Mouse (Mus musculus) liver, adult 2 months (tissue): Measurements from ENCODE around the gene Dhh.

Experiments used
- CTCF ChIP-seq: fragments of 200-500 bp; IDR thresholded peaks from 2 replicates; pipeline ENCODE4 v1.5.1; 2011; ENCODE audit warnings: low read depth, low read length, control low read depth
- POLR2A ChIP-seq: fragments of 200-500 bp; IDR thresholded peaks from 2 replicates; pipeline ENCODE4 v1.6.1; 2011; ENCODE audit warnings: low read length, control low read depth; ENCODE audit not compliant: insufficient read depth; ENCODE audit errors: extremely low read depth

DNA sequence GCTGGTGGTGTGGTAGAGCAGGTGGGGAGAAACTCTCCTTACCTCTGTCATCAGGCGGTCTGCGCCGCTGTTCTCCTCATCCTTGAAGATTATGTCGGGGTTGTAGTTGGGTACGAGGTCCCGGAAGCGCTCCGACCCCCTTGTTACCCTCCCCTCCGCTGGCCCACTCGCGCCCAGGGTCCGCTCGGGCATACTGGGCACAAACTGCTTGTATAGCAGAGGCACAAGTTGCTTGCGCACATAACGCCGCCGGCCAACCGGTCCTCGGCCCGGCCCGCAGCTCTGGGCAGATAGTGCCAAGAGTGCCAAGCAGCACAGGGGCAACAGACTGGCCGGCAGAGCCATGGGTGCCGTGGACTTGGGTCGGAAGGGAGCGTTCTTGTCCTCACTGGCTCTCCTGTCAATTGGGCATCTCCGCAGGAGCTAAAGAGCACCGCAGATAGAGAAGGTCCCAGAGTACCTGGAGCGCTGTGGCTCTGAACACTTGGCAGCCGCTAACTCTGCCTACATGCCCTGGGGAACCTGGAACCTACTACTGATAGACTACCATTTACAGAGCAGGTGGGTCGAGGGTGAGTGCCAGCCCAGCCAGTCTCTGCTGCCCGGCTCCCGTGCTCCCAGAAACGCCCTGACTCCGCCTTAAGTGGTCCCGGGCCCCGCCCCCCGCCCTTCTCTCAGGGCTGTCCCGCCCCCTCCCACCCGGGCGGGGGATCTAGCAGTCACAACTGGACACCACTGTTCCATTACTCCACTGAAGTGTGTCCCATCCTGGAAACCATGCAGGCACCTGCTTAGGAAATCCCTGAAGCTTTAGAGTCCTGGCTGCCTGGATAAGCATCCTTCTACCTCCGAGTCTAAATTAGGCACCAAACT, at the start of gene Dhh:
- no peak for TF ChIP-seq CTCF
- TF ChIP-seq POLR2A: no peak
